18 mouse cellular contexts compared by ENCODE assay signal in the genomic region with DNA sequence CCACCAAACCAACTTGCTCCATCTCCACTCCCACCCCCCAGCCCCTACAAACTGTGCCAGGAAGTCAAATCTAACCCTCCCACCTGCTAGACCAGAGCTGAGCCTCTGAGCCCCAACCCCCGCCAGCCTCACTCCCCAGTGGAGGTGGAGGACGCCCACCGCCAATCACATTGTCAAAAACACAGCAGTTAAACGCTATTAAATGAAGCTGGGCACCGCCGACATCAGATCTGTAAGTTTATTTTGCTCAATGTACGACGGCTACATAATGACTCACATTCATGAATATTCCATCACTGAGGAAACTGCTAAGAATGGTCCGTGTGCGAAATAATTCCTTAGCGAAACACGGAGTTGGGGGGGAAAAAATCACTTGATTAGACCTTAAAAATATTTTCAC. TPM values are rescaled to one million over a fixed set of nuclear protein-coding genes. Genes with fewer than 3 reads are reported as not detected.
DNase-seq lines count a peak whose midpoint lies in the region; ATAC-seq and TF ChIP-seq lines count a peak whose summit lies in the region.
"Had no signal": no experiment of that assay in that cellular context is flagged by ENCODE, and none has a peak within 500 bp of the region (broad histone marks: within the 10 kb centered on the region; RNA-seq: fewer than 3 reads in every experiment).

No protein-coding gene starts in this region.

- H3K36me3 ChIP-seq in liver, postnatal 0 days (replicated peaks; ENCODE audit: insufficient read depth, low read length), result peaks cover 33% of the 10 kb centered on the region

- no peak for ATAC-seq in liver, postnatal 0 days
- ATAC-seq: midbrain, embryonic 13.5 days had no signal

- H3K27me3 ChIP-seq in liver, postnatal 0 days (ENCODE audit: insufficient read depth, low read length), result no peaks in the 10 kb centered on the region
- H3K27me3 ChIP-seq: CH12.LX; embryonic facial prominence, embryonic 13.5 days; midbrain, embryonic 13.5 days had no signal

- TF ChIP-seq CTCF in liver, postnatal 0 days (IDR thresholded peaks at IDR 0.05; ENCODE audit: low read depth), result no peak

- no peak for TF ChIP-seq EP300 in liver, postnatal 0 days (IDR thresholded peaks at IDR 0.05; ENCODE audit: low read depth)

- WGBS in liver, postnatal 0 days (ENCODE audit: insufficient replicate concordance), result 83% methylated on average over 12 of the region's 12 CpGs

- intact Hi-C loops in left cerebral cortex, postnatal 4 days (cut with DNase I), result no loop called here

- H3K9ac ChIP-seq in liver, postnatal 0 days (replicated peaks), result peak overlapping the region; percentile 46; the same call in 1 of the 2 replicates
- H3K9ac ChIP-seq: embryonic facial prominence, embryonic 13.5 days; midbrain, embryonic 13.5 days had no signal

- peak overlapping the region; percentile 94 for H3K27ac ChIP-seq in liver, postnatal 0 days (ENCODE audit: low read depth)
- H3K27ac ChIP-seq: embryonic facial prominence, embryonic 13.5 days; forebrain, embryonic 10.5 days; midbrain, embryonic 13.5 days had no signal

- no peak overlapping the region for H3K4me3 ChIP-seq in liver, postnatal 0 days (ENCODE audit: low read depth, low read length)
- H3K4me3 ChIP-seq: embryonic facial prominence, embryonic 13.5 days; forebrain, embryonic 10.5 days; midbrain, embryonic 13.5 days had no signal

- no peaks in the 10 kb centered on the region for H3K9me3 ChIP-seq in liver, postnatal 0 days (ENCODE audit: low read length)
- H3K9me3 ChIP-seq: embryonic facial prominence, embryonic 13.5 days; forebrain, embryonic 10.5 days; midbrain, embryonic 13.5 days had no signal

- DNase-seq in cerebellum, adult 9-11 months, result peak; percentile 24
- no peak for DNase-seq in cerebellum, postnatal 25 days
- peak; percentile 46 to 70 for DNase-seq in left cerebral cortex, adult 18-20 months (ENCODE audit: low spot score in 2 of 2)
- no peak for DNase-seq in left cerebral cortex, postnatal 4 days
- DNase-seq in right cerebral cortex, adult 18-20 months, result peak; percentile 78
- DNase-seq in right cerebral cortex, postnatal 14 days, result no peak
- no peak for DNase-seq in liver, postnatal 0 days
- no peak for DNase-seq in lung, postnatal 25 days (ENCODE audit: low spot score)
- DNase-seq: adrenal gland, postnatal 36 days; cerebellum, adult 11-12 months; heart, adult 11 months; heart, postnatal 10 days; kidney, adult 8-10 months; kidney, postnatal 4 days had no signal

- H3K4me1 ChIP-seq in liver, postnatal 0 days (ENCODE audit: insufficient read depth), result peaks cover 42% of the 10 kb centered on the region

- H3K4me2 ChIP-seq in liver, postnatal 0 days (ENCODE audit: low read depth, low read length), result no peak overlapping the region; the same call in 1 of the 2 replicates
- H3K4me2 ChIP-seq: embryonic facial prominence, embryonic 13.5 days; midbrain, embryonic 13.5 days had no signal

RNA-seq across cellular contexts. Expression of gene Hspb1, which starts 20.5 kb away (rescaled TPM):
- total RNA-seq in left cerebral cortex, adult 18-20 months (2021), result 10 to 100 TPM; 16.5 to 31.4 TPM
- total RNA-seq in left cerebral cortex, postnatal 4 days (2021), result 1 to 10 TPM; 3.2 to 3.7 TPM
- polyA plus RNA-seq in liver, postnatal 0 days (2015; fragmentation: Nextera tagmentation; extraction: Ambion mirVana), result 4.5 and 9.1 TPM in 2 replicates

RNA-seq across cellular contexts. Expression of gene Ywhag, which starts 26.2 kb away (rescaled TPM):
- total RNA-seq in left cerebral cortex, adult 18-20 months (2021), result 1,000 to 10,000 TPM; 1,157 to 1,215 TPM
- 1,000 to 10,000 TPM; 1,399 to 1,485 TPM for total RNA-seq in left cerebral cortex, postnatal 4 days (2021)
- polyA plus RNA-seq in liver, postnatal 0 days (2015; fragmentation: Nextera tagmentation; extraction: Ambion mirVana), result 56.7 and 66.8 TPM in 2 replicates

Comparison
In these comparisons a context has a peak if more than half of its experiments do, and no peak if none do; other contexts are left out.
1. DNase-seq: peak in cerebellum, adult 9-11 months (single experiment), left cerebral cortex, adult 18-20 months (2 of 2) and right cerebral cortex, adult 18-20 months (single experiment); none in cerebellum, postnatal 25 days (0 of 2), left cerebral cortex, postnatal 4 days (single experiment), right cerebral cortex, postnatal 14 days (single experiment), liver, postnatal 0 days (single experiment) and lung, postnatal 25 days (single experiment).